12 mouse cellular contexts compared by ENCODE assay signal in genomic region chr2:101827626-101828025, GRCm38 (mm10). TPM values are rescaled to one million over a fixed set of nuclear protein-coding genes. Genes with fewer than 3 reads are reported as not detected.
DNase-seq lines count a peak whose midpoint lies in the region; ATAC-seq and TF ChIP-seq lines count a peak whose summit lies in the region.
"Had no signal": no experiment of that assay in that cellular context is flagged by ENCODE, and none has a peak within 500 bp of the region (broad histone marks: within the 10 kb centered on the region; RNA-seq: fewer than 3 reads in every experiment).

No protein-coding gene starts in this region.

- H3K36me3 ChIP-seq in intestine, embryonic 16.5 days (ENCODE audit: control insufficient read depth, insufficient read depth, low read length), result no peaks in the 10 kb centered on the region
- no peaks in the 10 kb centered on the region for H3K36me3 ChIP-seq in liver, embryonic 11.5 days (ENCODE audit: control insufficient read depth, insufficient read depth, low read length)
- H3K36me3 ChIP-seq: neural tube, embryonic 13.5 days had no signal

- intact Hi-C loops in gastrocnemius, adult 2 months (cut with DNase I), result loop anchor here (2.0 to 5.0 kb wide), 2 partner anchors 120 to 135 kb away; no protein-coding TSS in a partner anchor
- intact Hi-C loops in left cerebral cortex, postnatal 4 days (cut with DNase I), result no loop called here

- H3K9me3 ChIP-seq in intestine, embryonic 16.5 days (ENCODE audit: control insufficient read depth, low read length), result no peaks in the 10 kb centered on the region
- no peaks in the 10 kb centered on the region for H3K9me3 ChIP-seq in liver, embryonic 11.5 days (ENCODE audit: control insufficient read depth, low read length)
- H3K9me3 ChIP-seq: neural tube, embryonic 13.5 days had no signal

- H3K27ac ChIP-seq in gastrocnemius, adult 2 months, result peak overlapping the region; percentile 17; the same call in 1 of the 2 replicates
- peak overlapping the region; percentile 90 for H3K27ac ChIP-seq in intestine, embryonic 16.5 days (ENCODE audit: low read length)
- H3K27ac ChIP-seq in liver, embryonic 11.5 days (ENCODE audit: low read depth, low read length), result no peak overlapping the region
- H3K27ac ChIP-seq: neural tube, embryonic 13.5 days had no signal

- DNase-seq in gastrocnemius, adult 2 months, result no peak
- DNase-seq in gastrocnemius, postnatal 4 days (ENCODE audit: low spot score in 2 of 2), result no peak
- DNase-seq in Muller cell, postnatal 12 days (ENCODE audit: inconsistent ontology term), result peak; percentile 64
- no peak for DNase-seq in liver, embryonic 11.5 days (ENCODE audit: low spot score)
- DNase-seq in left cerebral cortex, postnatal 4 days, result no peak
- DNase-seq in layer of hippocampus, adult 8-10 months (ENCODE audit: low spot score in 2 of 2), result no peak
- no peak for DNase-seq in spleen, postnatal 10 days (ENCODE audit: low spot score in 2 of 2)
- DNase-seq: cerebellum, postnatal 25 days; lung, adult 2 months had no signal

- peaks cover 9% of the 10 kb centered on the region; the same call in 1 of the 2 replicates for H3K4me1 ChIP-seq in intestine, embryonic 16.5 days (ENCODE audit: control insufficient read depth, insufficient read depth, low read length)
- peaks cover 6% of the 10 kb centered on the region; the same call in 1 of the 2 replicates for H3K4me1 ChIP-seq in liver, embryonic 11.5 days (replicated peaks; ENCODE audit: control insufficient read depth, insufficient read depth, low read length)
- H3K4me1 ChIP-seq: neural tube, embryonic 13.5 days had no signal

- no peak overlapping the region for H3K4me3 ChIP-seq in gastrocnemius, adult 2 months
- 0 out of 2 replicates have a peak overlapping the region, but pooled peaks have one; percentile 6 for H3K4me3 ChIP-seq in intestine, embryonic 16.5 days (ENCODE audit: low read length)
- no peak overlapping the region for H3K4me3 ChIP-seq in liver, embryonic 11.5 days (ENCODE audit: low read depth, low read length)
- H3K4me3 ChIP-seq: neural tube, embryonic 13.5 days had no signal

- ATAC-seq in intestine, embryonic 16.5 days, result peak; percentile 90
- ATAC-seq in liver, embryonic 11.5 days (replicated peaks; ENCODE audit: low FRiP score), result peak; percentile 50; the same call in 1 of the 2 replicates
- ATAC-seq: forebrain, embryonic 16.5 days had no signal

- 18% methylated on average over 5 of the region's 5 CpGs for WGBS in intestine, embryonic 16.5 days
- WGBS in liver, embryonic 11.5 days, result 11% methylated on average over 5 of the region's 5 CpGs

- TF ChIP-seq CTCF in gastrocnemius, adult 2 months (IDR thresholded peaks at IDR 0.05), result no peak

- H3K9ac ChIP-seq in intestine, embryonic 16.5 days (ENCODE audit: low read depth, low read length), result no peak overlapping the region
- H3K9ac ChIP-seq in liver, embryonic 11.5 days (ENCODE audit: low read depth, low read length), result no peak overlapping the region
- H3K9ac ChIP-seq: neural tube, embryonic 13.5 days had no signal

- peak overlapping the region; percentile 14 for H3K4me2 ChIP-seq in intestine, embryonic 16.5 days (ENCODE audit: low read depth, low read length)
- H3K4me2 ChIP-seq in liver, embryonic 11.5 days, result no peak overlapping the region
- H3K4me2 ChIP-seq: neural tube, embryonic 13.5 days had no signal

- no peaks in the 10 kb centered on the region for H3K27me3 ChIP-seq in intestine, embryonic 16.5 days (replicated peaks; ENCODE audit: control insufficient read depth, insufficient read depth, low read length)
- no peaks in the 10 kb centered on the region for H3K27me3 ChIP-seq in liver, embryonic 11.5 days (replicated peaks; ENCODE audit: control insufficient read depth, insufficient read depth, low read length)
- H3K27me3 ChIP-seq: neural tube, embryonic 13.5 days had no signal

RNA-seq across cellular contexts. Expression of gene Prr5l, which starts 55.2 kb away (rescaled TPM):
- under 1 TPM in 1 of 2 experiments, not detected in 1; 0.53 TPM for total RNA-seq in gastrocnemius, adult 2 months (2021)
- total RNA-seq in gastrocnemius, postnatal 4 days (2021), result 1 to 10 TPM; 4.0 to 5.3 TPM
- polyA plus RNA-seq in intestine, embryonic 16.5 days (2015; fragmentation: Nextera tagmentation; extraction: Ambion mirVana), result 23.9 and 31.0 TPM in 2 replicates
- 8.5 and 8.9 TPM in 2 replicates for polyA plus RNA-seq in liver, embryonic 11.5 days (2014; fragmentation: Nextera tagmentation; extraction: Ambion mirVana)
- 1 to 10 TPM; 3.0 to 5.3 TPM for total RNA-seq in left cerebral cortex, postnatal 4 days (2021)
- total RNA-seq in layer of hippocampus, adult 8-10 months (2022), result 10 to 100 TPM; 11.0 to 14.6 (median 13.2) TPM

RNA-seq across cellular contexts. Expression of gene Commd9, which starts 58.4 kb away (rescaled TPM):
- total RNA-seq in gastrocnemius, adult 2 months (2021), result 10 to 100 TPM; 31.7 to 37.6 TPM
- total RNA-seq in gastrocnemius, postnatal 4 days (2021), result 10 to 100 TPM; 41.1 to 45.0 TPM
- polyA plus RNA-seq in intestine, embryonic 16.5 days (2015; fragmentation: Nextera tagmentation; extraction: Ambion mirVana), result 79.1 and 82.8 TPM in 2 replicates
- polyA plus RNA-seq in liver, embryonic 11.5 days (2014; fragmentation: Nextera tagmentation; extraction: Ambion mirVana), result 46.1 and 47.6 TPM in 2 replicates
- 10 to 100 TPM; 47.8 to 48.1 TPM for total RNA-seq in left cerebral cortex, postnatal 4 days (2021)
- total RNA-seq in layer of hippocampus, adult 8-10 months (2022), result 10 to 100 TPM; 34.3 to 44.6 (median 36.6) TPM
